Mouse (Mus musculus) heart, postnatal 36 days (tissue): Measurements from ENCODE around the gene Arpp21. TPM values are rescaled to one million over a fixed set of nuclear protein-coding genes. Genes with fewer than 3 reads are reported as not detected.

Experiments
- DNase-seq, 2 experiments: peaks; one replicate each; pipeline ENCODE4 v3.0.0; 2021 to 2022
- intact Hi-C: fragments of 180-260 bp; cut with DNase I; formaldehyde crosslinking; loops from one replicate; pipeline ENCODE4 v1.15.1; 2025
- total RNA-seq, 2 experiments: library from RNA; stranded (reverse); gene quantifications; 2 replicates each; pipeline ENCODE4 v1.2.3; 2021

Gene Arpp21
- 1 to 10 TPM in 1 of 2 experiments, under 1 TPM in 1; 0.78 to 1.9 TPM for total RNA-seq

- no peak for DNase-seq
- intact Hi-C loops = no loop called here
Measured at GRCm38 (mm10) chr9:112235696-112236397, at the start of gene Arpp21. Gene Arpp21, minus strand, starts transcription at chr9:112235938.

GRCm38 (mm10) chr9:112272426-112272969 is 36.8 kb upstream of the Arpp21 start:
- intact Hi-C loops = no loop called here
- DNase-seq = no peak

- intact Hi-C loops = no loop called here
- DNase-seq = no peak
Measured at GRCm38 (mm10) chr9:112264982-112265641, 29.4 kb upstream of the Arpp21 start.

DNA sequence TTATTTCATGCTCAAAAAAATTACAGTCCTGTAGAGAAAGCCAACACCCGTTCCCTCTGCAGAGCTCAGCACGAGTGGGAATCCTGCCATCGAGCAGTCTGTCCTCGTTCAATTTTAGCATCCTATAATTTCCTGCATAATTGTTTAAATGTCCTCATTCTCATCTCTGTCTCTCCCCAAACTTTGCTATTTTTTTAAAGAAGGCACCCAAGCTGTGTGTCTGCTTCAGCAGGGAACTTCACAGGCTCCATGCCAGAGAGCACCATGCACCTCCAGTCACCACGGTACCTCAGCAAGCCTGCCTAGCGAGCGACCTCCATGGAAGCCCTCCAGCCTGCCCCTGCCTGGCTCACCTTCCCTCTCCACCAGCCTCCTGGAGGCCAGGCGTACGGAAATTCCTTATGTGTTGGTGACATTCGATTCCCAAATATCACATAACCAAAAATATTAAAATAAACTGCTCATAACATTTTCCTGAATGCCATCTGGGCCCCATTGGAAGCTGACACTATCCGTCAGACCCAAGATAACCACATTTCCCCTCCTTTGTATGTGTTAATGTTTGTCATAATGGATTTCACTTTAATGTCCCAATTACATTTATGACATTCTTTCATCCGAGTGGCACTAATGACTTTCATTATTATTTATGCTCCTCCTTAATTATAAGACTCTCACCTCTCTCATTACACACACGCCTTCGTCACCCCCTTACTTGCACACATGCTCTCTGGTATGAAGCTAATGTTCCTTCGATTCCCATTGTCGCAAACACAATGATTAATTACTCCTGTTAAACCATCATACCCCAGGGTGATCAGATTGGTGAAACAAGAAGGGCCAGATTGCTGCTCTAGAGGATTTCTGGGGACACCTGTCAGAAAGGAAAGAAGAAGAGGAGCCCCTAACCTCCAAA is 26.5 kb upstream of the Arpp21 start:
- intact Hi-C loops = no loop called here
- no peak for DNase-seq

DNA sequence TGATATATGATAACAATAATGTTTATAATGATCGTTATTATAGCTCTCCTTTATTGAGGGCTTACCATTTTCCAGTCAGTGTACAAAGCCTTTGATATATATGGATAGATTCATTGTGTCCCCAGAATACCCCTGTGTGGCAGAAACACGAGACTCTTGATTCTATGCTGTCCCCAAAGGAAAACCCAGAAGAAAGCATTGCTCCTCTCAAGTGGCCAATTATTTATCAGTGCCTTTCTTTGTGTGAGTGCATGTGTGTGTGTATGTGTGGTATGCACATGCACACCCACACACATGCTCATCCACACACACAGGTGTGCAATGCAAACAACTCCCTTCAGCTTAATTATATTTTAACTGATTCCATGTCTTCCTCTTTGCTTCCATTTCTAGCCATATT is 25.8 kb upstream of the Arpp21 start:
- intact Hi-C loops = no loop called here
- DNase-seq = no peak

GRCm38 (mm10) chr9:112260696-112261095 is 25.0 kb upstream of the Arpp21 start:
- intact Hi-C loops = no loop called here
- no peak for DNase-seq

GRCm38 (mm10) chr9:112258560-112258959 is 22.8 kb upstream of the Arpp21 start:
- intact Hi-C loops = no loop called here
- DNase-seq = no peak

GRCm38 (mm10) chr9:112255971-112256370 is 20.2 kb upstream of the Arpp21 start:
- intact Hi-C loops = no loop called here
- no peak for DNase-seq

GRCm38 (mm10) chr9:112253730-112254129 is 18.0 kb upstream of the Arpp21 start:
- intact Hi-C loops = no loop called here
- DNase-seq = no peak

- intact Hi-C loops = no loop called here
- no peak for DNase-seq
Measured at GRCm38 (mm10) chr9:112251857-112252256, 16.1 kb upstream of the Arpp21 start.

DNA sequence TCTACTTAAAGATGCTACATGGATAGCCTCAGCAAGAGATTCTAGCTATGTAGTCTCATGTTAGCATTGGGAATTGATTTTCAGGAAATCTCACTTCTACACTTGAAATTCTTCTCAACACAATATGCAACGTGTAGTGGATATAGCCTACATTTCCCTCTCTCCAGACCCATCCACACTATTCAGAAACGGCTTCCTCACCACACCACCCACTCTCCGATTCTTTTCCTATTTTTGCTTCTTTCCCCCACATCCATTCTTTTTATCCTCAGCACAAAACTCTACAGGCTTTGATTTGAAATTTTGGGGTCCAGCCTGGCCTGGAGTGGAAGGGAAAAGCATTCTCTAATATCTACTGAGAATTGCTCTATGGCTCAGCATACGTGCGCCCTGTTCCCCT is 15.6 kb upstream of the Arpp21 start:
- DNase-seq = no peak

GRCm38 (mm10) chr9:112249753-112250152 is 14.0 kb upstream of the Arpp21 start:
- intact Hi-C loops = no loop called here
- no peak for DNase-seq

More for the DNA sequence above, 15.6 kb upstream of the Arpp21 start:
- intact Hi-C loops = no loop called here

- no peak for DNase-seq
- intact Hi-C loops = no loop called here
Measured at GRCm38 (mm10) chr9:112247183-112247582, 11.4 kb upstream of the Arpp21 start.

- DNase-seq = no peak
- intact Hi-C loops = no loop called here
Measured at GRCm38 (mm10) chr9:112238168-112238567, 2.4 kb upstream of the Arpp21 start.

DNA sequence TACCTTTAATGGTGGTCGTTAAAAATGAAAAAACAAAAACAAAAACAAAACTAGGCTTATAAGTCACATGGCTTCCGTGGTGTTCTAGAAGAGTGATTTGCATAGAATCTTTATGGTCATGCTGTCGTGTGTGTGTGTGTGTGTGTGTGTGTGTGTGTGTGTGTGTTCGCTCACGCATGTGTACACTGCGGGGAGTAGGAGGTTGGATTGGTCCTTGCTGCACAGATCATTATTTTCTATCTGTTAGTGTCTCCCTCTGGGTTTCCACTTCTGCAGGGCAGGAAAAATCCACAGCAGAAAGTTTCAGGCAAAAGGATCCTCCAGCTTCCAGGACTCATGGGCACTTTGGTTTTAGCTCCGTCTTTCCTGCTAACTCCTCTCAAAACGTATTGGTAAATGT is 813 bp upstream of the Arpp21 start:
- DNase-seq = no peak
- intact Hi-C loops = no loop called here

DNA sequence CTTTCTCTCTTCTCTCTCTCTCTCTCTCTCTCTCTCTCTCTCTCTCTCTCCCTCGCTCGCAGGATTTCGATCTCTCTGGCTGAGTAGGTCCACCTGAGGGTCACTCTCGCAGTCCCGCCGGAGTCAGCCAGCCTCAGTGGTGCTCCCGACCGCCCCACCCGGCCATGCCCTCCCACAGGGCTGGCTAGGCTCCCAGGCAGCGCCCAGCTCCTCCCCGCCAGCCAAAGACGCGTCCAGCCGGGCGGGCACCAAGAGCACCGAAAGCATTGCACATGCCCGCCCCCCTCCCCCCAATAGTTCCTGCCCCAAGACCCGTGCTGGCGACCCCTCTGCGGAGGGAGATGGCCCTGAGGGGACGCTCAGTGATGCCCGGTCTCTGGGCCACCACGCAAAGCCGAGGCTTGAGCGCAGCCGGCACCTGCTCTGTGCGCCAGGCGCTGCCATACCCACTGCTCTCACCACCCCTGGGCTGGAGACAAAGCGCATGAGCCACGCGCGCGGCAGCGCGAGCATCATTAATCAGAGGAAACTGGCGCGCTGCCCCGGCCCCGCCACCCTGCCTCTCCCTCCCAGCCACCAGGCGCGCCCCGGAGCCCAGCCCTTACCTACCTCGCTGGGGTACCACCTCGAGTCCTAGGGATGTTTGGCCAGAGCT is 570 bp downstream of the Arpp21 start:
- intact Hi-C loops = no loop called here
- no peak for DNase-seq

DNA sequence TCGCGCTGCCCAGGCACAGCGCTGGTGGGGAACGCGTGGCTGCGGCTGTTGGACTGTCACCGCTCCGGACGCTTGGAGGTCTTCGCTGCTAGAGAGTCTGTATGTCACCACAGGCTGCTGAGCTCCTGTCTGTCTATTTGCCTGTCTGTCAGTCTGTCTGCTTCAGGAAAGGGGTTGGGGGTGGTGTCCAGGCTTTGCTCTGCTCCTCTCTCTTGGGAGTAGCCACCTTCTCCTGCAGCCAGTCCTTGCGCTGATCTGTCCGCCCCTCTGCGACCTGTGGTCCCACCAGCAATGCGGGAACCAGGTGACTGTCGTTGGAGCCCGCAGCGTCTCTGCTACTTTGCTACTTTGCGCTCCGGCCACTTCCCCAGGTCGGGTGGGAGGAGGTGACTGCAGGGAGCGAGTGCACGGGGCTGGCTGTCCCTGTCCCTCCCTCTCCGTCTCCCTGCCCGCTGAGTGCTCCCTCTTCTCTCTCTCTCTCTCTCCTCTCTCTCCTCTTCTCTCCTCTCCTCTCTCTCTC is 1.2 kb downstream of the Arpp21 start:
- no peak for DNase-seq
- intact Hi-C loops = no loop called here

DNA sequence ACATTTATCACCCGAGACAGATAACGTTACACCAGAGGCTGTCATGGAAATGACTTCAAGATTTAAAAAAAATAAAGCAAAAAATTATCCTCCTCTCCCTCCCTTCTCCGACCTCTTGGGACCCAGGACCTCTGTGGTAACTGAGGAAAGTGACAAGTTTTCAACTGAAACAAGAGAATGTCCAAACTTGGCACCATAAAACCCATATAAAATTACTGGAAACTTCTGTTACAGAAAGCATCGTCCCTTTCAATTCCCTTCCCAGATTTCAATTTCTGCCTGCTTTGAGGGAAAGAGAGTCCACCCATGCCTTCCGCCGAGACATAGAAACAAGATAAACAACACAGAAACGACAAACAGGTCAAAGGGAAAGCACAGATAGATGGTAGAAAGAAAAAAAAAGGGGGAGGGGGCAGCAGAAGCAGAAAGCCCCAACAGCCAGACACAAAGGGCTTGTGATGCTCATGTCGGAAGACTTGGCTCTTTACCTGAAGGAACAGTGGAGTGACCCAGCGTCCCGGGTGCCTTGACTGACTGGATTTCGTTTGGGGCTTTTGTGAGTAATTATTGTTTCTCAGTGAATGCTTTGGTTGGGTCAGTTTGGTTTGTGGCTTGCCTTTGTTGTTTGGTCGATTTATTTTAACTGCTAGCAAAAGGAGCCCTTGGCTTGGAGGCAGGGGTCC is 1.8 kb downstream of the Arpp21 start:
- no peak for DNase-seq
- intact Hi-C loops = no loop called here

DNA sequence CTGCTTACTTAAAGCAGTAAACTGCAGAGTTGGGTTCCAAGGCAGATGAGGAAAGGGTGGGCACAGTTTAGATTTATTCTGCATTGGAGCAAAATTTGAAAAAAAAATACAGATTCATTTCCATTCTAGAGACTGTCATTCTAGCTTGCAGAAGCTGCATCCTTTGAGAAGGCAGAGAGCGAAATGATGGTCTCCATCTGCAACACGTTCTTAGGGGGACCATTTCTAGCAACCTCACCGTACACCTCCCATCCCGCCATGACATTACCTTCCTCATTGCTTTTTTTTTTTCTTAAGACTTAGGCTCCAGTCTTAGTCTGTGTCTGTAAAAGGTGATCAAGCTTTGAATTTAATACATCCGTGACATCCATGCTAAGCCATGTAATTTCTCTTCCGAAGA is 2.4 kb downstream of the Arpp21 start:
- no peak for DNase-seq
- intact Hi-C loops = no loop called here
